Mouse (Mus musculus) monocyte, adult 5-6 weeks (primary cell): ENCODE results near the gene Ncapg. TPM values are rescaled to one million over a fixed set of nuclear protein-coding genes. Genes with fewer than 3 reads are reported as not detected.

Experiments
- ATAC-seq: fragments of 153-309, 156-312 bp; replicated peaks from 2 replicates; pipeline ENCODE4 v1.8.0; 2017; ENCODE audit warnings: mild to moderate bottlenecking; ENCODE audit not compliant: low TSS enrichment, insufficient number of reproducible peaks, severe bottlenecking, poor library complexity, low FRiP score
- total RNA-seq: library from RNA; stranded (forward); fragments of 200-1000, 200-491, 200-594 nt; gene quantifications from 3 replicates; pipeline ENCODE4 v1.2.3, GENCODE M21; 2017

Ncapg gene
- total RNA-seq, 1 experiment from 2014 or later = 0.76 TPM

DNA sequence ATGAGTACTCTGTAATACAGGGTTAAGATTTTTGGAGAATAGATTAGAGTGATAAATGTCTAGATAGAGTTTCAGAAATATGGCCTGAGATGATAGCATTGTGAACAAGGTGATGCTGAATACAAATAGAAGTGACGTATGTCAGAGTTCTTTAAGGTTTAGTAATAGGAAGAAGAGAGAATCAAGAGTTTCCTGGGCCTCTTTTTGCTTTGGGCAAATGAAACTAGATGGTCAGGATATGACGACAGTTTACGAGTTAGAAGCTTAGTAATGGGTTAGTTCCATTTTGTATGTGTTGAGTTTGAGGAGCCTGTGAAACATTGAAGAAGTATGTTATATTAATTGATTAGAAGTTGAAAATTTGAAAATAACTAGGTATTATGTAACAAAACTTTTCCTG, 16.5 kb downstream of the Ncapg start:
- no peak for ATAC-seq

DNA sequence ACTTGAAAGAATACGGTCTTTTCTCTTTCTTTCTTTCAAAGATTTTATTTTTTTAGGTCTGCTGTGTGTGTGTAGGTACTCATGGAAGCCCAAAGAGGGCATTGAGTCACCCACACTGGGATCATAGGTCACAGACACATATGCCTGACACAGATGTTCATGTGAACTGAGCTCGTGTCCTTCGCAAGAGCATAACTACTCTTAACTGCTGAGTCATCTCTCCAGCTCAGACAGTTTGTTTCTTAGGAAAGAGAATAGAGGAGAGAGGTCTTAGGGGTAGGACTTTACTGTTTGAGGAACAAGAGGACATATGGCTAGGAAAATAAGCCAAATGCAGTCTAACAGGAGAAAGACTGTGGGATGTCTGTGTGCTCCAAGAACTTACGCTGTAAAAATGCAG, 19.4 kb downstream of the Ncapg start:
- no peak for ATAC-seq

DNA sequence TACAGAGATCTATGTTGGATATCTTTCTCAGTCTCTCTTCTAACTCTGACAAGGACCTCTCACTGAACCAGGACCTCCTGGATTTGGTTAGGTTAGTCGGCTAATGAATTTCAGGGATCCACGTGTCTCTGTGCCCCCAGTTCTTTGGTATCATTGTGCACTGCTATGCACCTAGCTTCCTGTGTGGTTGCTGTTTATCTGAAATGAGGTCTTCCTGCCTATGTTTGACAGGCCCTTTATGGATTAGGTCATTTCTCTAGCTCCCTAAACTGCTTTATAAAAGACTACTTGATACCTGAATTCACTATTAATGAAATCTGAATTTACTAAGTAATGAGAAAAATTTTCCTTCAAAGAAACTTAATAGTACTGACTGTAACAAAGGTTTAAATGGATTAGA, 21.1 kb downstream of the Ncapg start:
- no peak for ATAC-seq

DNA sequence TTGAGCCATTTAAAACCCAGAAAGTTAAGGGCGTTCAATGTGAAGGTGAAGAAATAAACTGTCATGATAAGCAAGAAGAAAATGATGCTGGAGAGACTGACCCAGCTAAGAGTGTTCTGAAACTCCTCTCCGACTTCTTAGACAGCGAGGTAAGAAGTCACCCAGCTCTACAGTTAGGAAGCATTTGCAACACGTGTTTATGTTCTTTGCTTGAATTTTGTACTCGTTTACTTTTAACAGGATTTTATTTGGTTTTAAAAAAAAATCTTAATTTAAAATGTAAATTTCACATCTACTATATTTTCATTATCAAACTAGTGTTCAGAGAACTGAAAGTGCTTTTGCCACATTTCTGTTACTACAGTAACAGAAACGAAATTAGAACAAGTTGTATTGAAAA, 22.0 kb downstream of the Ncapg start:
- no peak for ATAC-seq

DNA sequence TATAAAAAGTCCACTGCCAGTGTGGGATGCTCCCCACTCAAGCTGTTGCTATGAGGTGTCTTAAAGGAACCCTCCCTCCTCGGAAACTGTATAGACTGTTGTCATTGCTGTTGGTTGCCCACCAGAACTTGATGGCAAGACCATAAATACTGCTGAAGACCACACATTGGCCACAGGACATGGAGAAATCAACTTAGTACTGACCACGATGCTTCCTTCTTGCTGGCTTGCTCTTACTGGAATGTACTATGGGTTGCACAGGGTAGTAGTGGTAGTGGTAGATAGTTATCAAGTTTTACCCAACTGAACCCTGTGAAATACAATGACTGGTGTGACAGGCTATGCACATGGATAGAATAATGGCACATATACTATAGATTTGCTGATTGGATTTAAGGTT, 37.1 kb downstream of the Ncapg start:
- no peak for ATAC-seq

DNA sequence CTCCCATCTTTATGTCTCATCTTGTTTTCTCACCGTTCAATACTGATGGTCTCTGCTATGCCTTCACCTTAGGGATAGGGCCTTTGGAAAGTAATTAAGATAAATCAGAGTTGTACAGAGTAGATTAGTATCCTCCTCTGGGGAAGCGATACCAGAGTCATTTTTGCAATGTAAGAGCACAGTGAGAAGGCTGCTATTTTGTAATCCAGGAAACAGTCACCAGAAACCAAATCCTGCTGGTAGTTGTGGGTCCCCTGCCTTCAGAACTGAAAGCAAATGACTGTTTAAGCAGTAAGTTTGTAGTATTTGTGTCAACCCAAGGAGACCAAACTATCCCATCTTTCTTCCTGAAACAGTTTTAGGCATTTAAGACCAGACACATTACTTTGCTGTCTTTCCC, 39.9 kb downstream of the Ncapg start:
- no peak for ATAC-seq

DNA sequence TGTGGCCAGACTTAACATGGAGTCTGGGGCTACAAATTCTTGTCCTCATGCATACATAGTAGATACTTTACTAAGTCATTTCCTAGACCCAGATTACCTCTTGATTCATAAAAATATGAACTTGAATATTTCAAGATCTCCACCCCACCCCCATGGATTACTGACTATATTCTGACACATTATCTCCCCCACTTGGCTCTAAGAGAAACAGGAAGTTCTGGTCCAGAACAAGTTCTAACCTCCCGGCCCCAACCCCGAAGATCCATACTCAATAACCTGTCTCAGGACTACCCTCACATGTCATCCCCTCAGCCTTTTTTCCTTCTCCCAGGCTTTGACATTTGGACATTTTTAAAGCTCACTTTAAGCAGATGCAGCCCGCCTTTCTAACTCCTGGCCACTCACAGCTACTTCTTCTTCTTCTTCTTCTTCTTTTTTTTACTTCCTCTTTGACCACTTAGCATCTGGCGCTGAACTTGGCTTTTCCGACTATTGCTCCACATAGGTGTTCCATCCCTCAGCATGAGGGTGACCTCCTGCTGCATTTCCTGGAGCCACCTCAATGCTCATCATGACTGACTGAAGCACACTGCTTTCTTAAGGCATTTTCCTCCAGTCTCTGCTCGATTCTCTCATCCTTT, 49.2 kb downstream of the Ncapg start:
- ATAC-seq = peak; percentile 89

DNA sequence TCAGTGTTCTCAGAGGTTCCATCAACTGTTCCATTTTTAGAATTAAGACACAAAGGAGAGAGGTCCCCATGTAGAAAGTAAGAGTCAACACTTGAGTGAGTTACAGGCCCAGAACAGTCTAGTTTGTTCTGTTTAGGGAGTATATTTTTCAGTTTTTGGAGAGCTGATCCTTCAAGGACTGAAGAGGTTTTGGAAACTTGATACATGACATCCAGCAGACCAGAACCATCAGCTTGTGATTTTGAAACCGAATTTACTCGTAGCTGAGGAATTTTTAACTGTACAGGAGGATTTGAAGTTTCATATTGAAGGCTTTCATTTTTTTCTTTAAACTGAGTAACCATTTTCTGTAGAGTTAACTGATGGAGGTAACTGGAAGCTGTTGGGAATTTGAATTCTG, 64.0 kb downstream of the Ncapg start:
- ATAC-seq = no peak

DNA sequence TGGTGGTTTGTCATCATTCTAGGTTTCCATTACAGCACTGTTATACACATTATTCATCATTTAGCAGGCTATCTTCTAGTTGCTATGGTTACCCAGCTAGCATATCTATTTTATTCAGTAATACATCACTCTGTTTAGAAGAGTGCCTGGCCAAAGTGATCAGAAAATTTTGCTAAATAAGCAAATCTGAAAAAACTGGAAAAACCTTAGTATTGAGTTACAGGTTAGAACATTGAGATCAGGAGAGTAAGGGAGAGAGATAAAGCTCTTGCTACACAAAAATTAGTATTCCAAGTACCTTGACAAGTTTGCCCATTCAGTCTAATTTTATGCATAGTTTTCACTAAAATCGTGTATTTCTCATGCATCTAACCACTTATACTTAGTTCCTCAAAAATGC, 68.2 kb downstream of the Ncapg start:
- no peak for ATAC-seq

Other genes starting within 250 kb of the Ncapg start
- 11.9 to 30.2 TPM (median 15.1 TPM) in 3 replicates for gene Qdpr, start 219.7 kb upstream of the Ncapg start, total RNA-seq
- gene Clrn2, start 216.2 kb upstream of the Ncapg start, total RNA-seq = not detected in 3 replicates
- gene Lap3, start 176.5 kb upstream of the Ncapg start, total RNA-seq = 10.0 to 18.0 TPM (median 13.1 TPM) in 3 replicates
- gene Med28, start 149.7 kb upstream of the Ncapg start, total RNA-seq = 37.8 to 56.8 TPM (median 40.7 TPM) in 3 replicates
- gene Fam184b, start 30.3 kb upstream of the Ncapg start, total RNA-seq = 0.21 TPM in 1 of 3 replicates, not detected in the others
- gene Lcorl, start 187.7 kb downstream of the Ncapg start, total RNA-seq = 31.8 to 36.6 TPM (median 35.7 TPM) in 3 replicates